ENCODE assay signal across 9 mouse cellular contexts in the genomic region with DNA sequence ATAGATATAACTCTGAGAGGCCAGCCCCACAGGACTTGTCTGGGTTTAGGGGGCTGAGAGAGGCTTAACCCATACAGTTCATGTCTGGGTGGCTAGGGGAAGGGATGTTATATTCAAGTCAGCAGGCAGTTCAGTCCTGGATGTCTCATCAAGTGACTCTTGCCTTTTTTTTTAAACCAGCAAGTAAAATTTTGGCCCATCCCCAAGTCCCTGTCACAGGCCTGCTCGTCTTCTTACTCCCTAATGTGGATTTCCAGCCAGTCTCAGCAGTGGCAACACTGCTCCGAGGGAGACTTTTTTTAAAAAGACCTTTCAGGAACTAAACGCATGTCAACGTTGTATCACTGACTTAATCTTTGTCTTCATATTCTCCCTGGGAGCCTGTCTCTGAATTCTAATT. TPM values are rescaled to one million over a fixed set of nuclear protein-coding genes. Genes with fewer than 3 reads are reported as not detected.
DNase-seq lines count a peak whose midpoint lies in the region; ATAC-seq and TF ChIP-seq lines count a peak whose summit lies in the region.
"Had no signal": no experiment of that assay in that cellular context is flagged by ENCODE, and none has a peak within 500 bp of the region (broad histone marks: within the 10 kb centered on the region; RNA-seq: fewer than 3 reads in every experiment).

No protein-coding gene starts in this region.

- H3K27me3 ChIP-seq in heart, embryonic 13.5 days (replicated peaks) = no peaks in the 10 kb centered on the region
- H3K27me3 ChIP-seq in lung, postnatal 0 days (replicated peaks; ENCODE audit: insufficient read depth, low read length) = no peaks in the 10 kb centered on the region
- H3K27me3 ChIP-seq in hindbrain, embryonic 12.5 days = no peaks in the 10 kb centered on the region
- no peaks in the 10 kb centered on the region for H3K27me3 ChIP-seq in neural tube, embryonic 15.5 days (replicated peaks)

- no peak overlapping the region for H3K27ac ChIP-seq in heart, embryonic 13.5 days (replicated peaks)
- no peak overlapping the region for H3K27ac ChIP-seq in lung, postnatal 0 days (ENCODE audit: low read length)
- H3K27ac ChIP-seq in hindbrain, embryonic 12.5 days = no peak overlapping the region
- H3K27ac ChIP-seq in neural tube, embryonic 15.5 days (replicated peaks) = peak overlapping the region; percentile 97; the same call in 1 of the 2 replicates

- H3K36me3 ChIP-seq in heart, embryonic 13.5 days = no peaks in the 10 kb centered on the region
- H3K36me3 ChIP-seq in lung, postnatal 0 days (ENCODE audit: insufficient read depth, low read length) = no peaks in the 10 kb centered on the region
- H3K36me3 ChIP-seq in hindbrain, embryonic 12.5 days = peaks cover 3% of the 10 kb centered on the region; the same call in 1 of the 2 replicates
- H3K36me3 ChIP-seq in neural tube, embryonic 15.5 days = no peaks in the 10 kb centered on the region

- 48% methylated on average over 4 of the region's 4 CpGs for WGBS in heart, embryonic 13.5 days
- 45% methylated on average over 4 of the region's 4 CpGs for WGBS in lung, postnatal 0 days
- WGBS in hindbrain, embryonic 12.5 days = 15% methylated on average over 4 of the region's 4 CpGs
- 25% methylated on average over 4 of the region's 4 CpGs for WGBS in neural tube, embryonic 15.5 days

- no peak for TF ChIP-seq EP300 in lung, postnatal 0 days (IDR thresholded peaks at IDR 0.05)

- 0 out of 2 replicates have a peak overlapping the region, but pooled peaks have one; percentile 0 for H3K4me2 ChIP-seq in heart, embryonic 13.5 days
- H3K4me2 ChIP-seq in lung, postnatal 0 days (replicated peaks; ENCODE audit: low read depth, low read length) = 0 out of 2 replicates have a peak overlapping the region, but pooled peaks have one; percentile 4
- peak overlapping the region; percentile 70 for H3K4me2 ChIP-seq in hindbrain, embryonic 12.5 days (replicated peaks)
- peak overlapping the region; percentile 76 for H3K4me2 ChIP-seq in neural tube, embryonic 15.5 days

- H3K9me3 ChIP-seq in heart, embryonic 13.5 days = no peaks in the 10 kb centered on the region
- no peaks in the 10 kb centered on the region for H3K9me3 ChIP-seq in lung, postnatal 0 days (ENCODE audit: low read length)
- no peaks in the 10 kb centered on the region for H3K9me3 ChIP-seq in hindbrain, embryonic 12.5 days (replicated peaks)
- no peaks in the 10 kb centered on the region for H3K9me3 ChIP-seq in neural tube, embryonic 15.5 days (replicated peaks)

- no peak for TF ChIP-seq CTCF in lung, postnatal 0 days (IDR thresholded peaks at IDR 0.05)

- no peak for DNase-seq in heart, postnatal 14 days
- no peak for DNase-seq in lung, postnatal 0 days (ENCODE audit: low spot score)
- DNase-seq in lung, postnatal 25 days (ENCODE audit: low spot score) = no peak
- DNase-seq in left cerebral cortex, adult 18-20 months (ENCODE audit: low spot score in 2 of 2) = no peak
- no peak for DNase-seq in layer of hippocampus, adult 8-10 months (ENCODE audit: low spot score in 2 of 2)
- DNase-seq: gastrocnemius, postnatal 10 days had no signal

- no peak for ATAC-seq in heart, embryonic 13.5 days (ENCODE audit: extremely low read depth, insufficient number of reproducible peaks, low FRiP score, low TSS enrichment)
- no peak for ATAC-seq in lung, postnatal 0 days
- no peak for ATAC-seq in hindbrain, embryonic 12.5 days (ENCODE audit: low FRiP score)
- no peak for ATAC-seq in neural tube, embryonic 15.5 days (ENCODE audit: low FRiP score)

- H3K9ac ChIP-seq in heart, embryonic 13.5 days = peak overlapping the region; percentile 59
- no peak overlapping the region for H3K9ac ChIP-seq in lung, postnatal 0 days (replicated peaks; ENCODE audit: low read depth)
- H3K9ac ChIP-seq in hindbrain, embryonic 12.5 days = peak overlapping the region; percentile 15; the same call in 1 of the 2 replicates
- peak overlapping the region; percentile 97 for H3K9ac ChIP-seq in neural tube, embryonic 15.5 days (replicated peaks)

- H3K4me1 ChIP-seq in heart, embryonic 13.5 days = peaks cover 90% of the 10 kb centered on the region
- peaks cover 50% of the 10 kb centered on the region for H3K4me1 ChIP-seq in lung, postnatal 0 days (ENCODE audit: insufficient read depth, low read depth, low read length)
- H3K4me1 ChIP-seq in hindbrain, embryonic 12.5 days = peaks cover 88% of the 10 kb centered on the region
- peaks cover 87% of the 10 kb centered on the region for H3K4me1 ChIP-seq in neural tube, embryonic 15.5 days

- no peak overlapping the region for H3K4me3 ChIP-seq in heart, embryonic 13.5 days
- H3K4me3 ChIP-seq in lung, postnatal 0 days (ENCODE audit: low read depth, low read length) = no peak overlapping the region
- H3K4me3 ChIP-seq in hindbrain, embryonic 12.5 days = peak overlapping the region; percentile 90
- H3K4me3 ChIP-seq in neural tube, embryonic 15.5 days (replicated peaks) = peak overlapping the region; percentile 84

- intact Hi-C loops in heart, postnatal 14 days (cut with DNase I) = loop anchor here (10.0 kb wide), 1 partner anchor 340 kb away; no protein-coding TSS in a partner anchor

RNA-seq across cellular contexts. Expression of a gene that starts 7.0 kb away (rescaled TPM):
- polyA plus RNA-seq in heart, embryonic 13.5 days (2015; fragmentation: Nextera tagmentation; extraction: Ambion mirVana) = 6.0 and 6.3 TPM in 2 replicates
- total RNA-seq in heart, postnatal 14 days (2021) = 10 to 100 TPM; 26.6 to 29.7 TPM
- 4.5 and 5.8 TPM in 2 replicates for polyA plus RNA-seq in lung, postnatal 0 days (2015; fragmentation: Nextera tagmentation; extraction: Ambion mirVana)
- 27.9 and 32.3 TPM in 2 replicates for polyA plus RNA-seq in hindbrain, embryonic 12.5 days (2016; fragmentation: Nextera tagmentation; extraction: Ambion mirVana)
- 37.7 and 42.4 TPM in 2 replicates for polyA plus RNA-seq in neural tube, embryonic 15.5 days (2015; fragmentation: Nextera tagmentation; extraction: Ambion mirVana)
- total RNA-seq in left cerebral cortex, adult 18-20 months (2021) = 10 to 100 TPM; 73.3 to 76.6 TPM
- 10 to 100 TPM; 60.8 to 73.5 (median 66.5) TPM for total RNA-seq in layer of hippocampus, adult 8-10 months (2022)

Comparison
In these comparisons a context has a peak if more than half of its experiments do, and no peak if none do; other contexts are left out.
1. H3K4me2 ChIP-seq: peak in every context shown above with its lines; median percentile 76 in neural tube, embryonic 15.5 days; 70 in hindbrain, embryonic 12.5 days; 4 in lung, postnatal 0 days; 0 in heart, embryonic 13.5 days.
2. H3K4me3 ChIP-seq: peak in hindbrain, embryonic 12.5 days (single experiment) and neural tube, embryonic 15.5 days (single experiment); none in heart, embryonic 13.5 days (single experiment) and lung, postnatal 0 days (single experiment).